Mouse (Mus musculus): ENCODE data around the gene Rhov. TPM values are rescaled to one million over a fixed set of nuclear protein-coding genes. Genes with fewer than 3 reads are reported as not detected.

Gene Rhov
- polyA plus RNA-seq, 1 experiment from 2014 or later, result 53.8 TPM

GRCm38 (mm10) chr2:119250377-119250776, 20.7 kb downstream of the Rhov start:
- no peaks in the 10 kb centered on the region; the same call in 1 of the 2 replicates for H3K4me1 ChIP-seq (ENCODE audit: control insufficient read depth, insufficient read depth, low read length)
- H3K4me2 ChIP-seq (ENCODE audit: low read length), result 0 out of 2 replicates have a peak overlapping the region, but pooled peaks have one; percentile 8
- H3K4me3 ChIP-seq (ENCODE audit: low read depth, low read length), result no peak overlapping the region
- no peak overlapping the region for H3K9ac ChIP-seq (ENCODE audit: low read depth, low read length)
- no peak for ATAC-seq
- no peaks in the 10 kb centered on the region for H3K36me3 ChIP-seq (ENCODE audit: control insufficient read depth, insufficient read depth, low read length)
- peaks cover 3% of the 10 kb centered on the region; the same call in 1 of the 2 replicates for H3K27me3 ChIP-seq (ENCODE audit: control insufficient read depth, insufficient read depth, low read depth, low read length)
- WGBS, result 66% methylated on average over 5 of the region's 5 CpGs
- no peaks in the 10 kb centered on the region for H3K9me3 ChIP-seq (replicated peaks; ENCODE audit: control insufficient read depth, low read length, poor library complexity, severe bottlenecking)
- no peak overlapping the region for H3K27ac ChIP-seq (ENCODE audit: low read length)

DNA sequence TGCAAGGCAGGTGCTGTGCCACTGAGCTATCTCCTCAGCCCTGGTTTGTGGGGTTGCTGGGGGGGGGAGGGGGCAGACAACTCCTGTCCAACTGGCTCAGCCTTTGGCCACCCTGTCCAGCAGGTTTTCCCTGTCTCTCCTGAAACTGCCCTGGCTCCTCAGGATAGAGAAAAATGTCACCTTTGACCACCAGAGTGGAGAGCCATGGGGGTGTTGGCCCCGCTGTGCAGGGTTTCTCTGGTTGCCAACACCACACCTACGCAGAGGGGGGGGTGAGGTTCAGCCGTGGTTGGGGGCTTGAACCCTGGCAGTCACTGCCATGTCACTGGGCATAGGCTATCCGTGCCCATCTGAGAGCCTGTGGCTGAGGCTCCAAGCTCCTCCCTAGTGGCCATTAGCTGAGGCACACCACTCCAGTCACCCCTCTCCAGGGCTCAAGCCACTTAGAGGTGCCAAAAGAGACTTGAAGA, 21.4 kb downstream of the Rhov start:
- Histone ChIP-seq H3K27ac (ENCODE audit: low read length) (no peak overlapping the region), H3K9ac (ENCODE audit: low read depth, low read length) (no peak overlapping the region), H3K4me2 (ENCODE audit: low read length) (no peak overlapping the region), H3K27me3 (ENCODE audit: control insufficient read depth, insufficient read depth, low read depth, low read length) (peaks cover 2% of the 10 kb centered on the region; the same call in 1 of the 2 replicates), H3K36me3 (ENCODE audit: control insufficient read depth, insufficient read depth, low read length) (no peaks in the 10 kb centered on the region), H3K4me3 (ENCODE audit: low read depth, low read length) (no peak overlapping the region), H3K9me3 (replicated peaks; ENCODE audit: control insufficient read depth, low read length, poor library complexity, severe bottlenecking) (no peaks in the 10 kb centered on the region), H3K4me1 (ENCODE audit: control insufficient read depth, insufficient read depth, low read length) (no peaks in the 10 kb centered on the region; the same call in 1 of the 2 replicates)
- WGBS, result 68% methylated on average over 4 of the region's 4 CpGs
- ATAC-seq, result peak; percentile 54; the same call in 1 of the 2 replicates

DNA sequence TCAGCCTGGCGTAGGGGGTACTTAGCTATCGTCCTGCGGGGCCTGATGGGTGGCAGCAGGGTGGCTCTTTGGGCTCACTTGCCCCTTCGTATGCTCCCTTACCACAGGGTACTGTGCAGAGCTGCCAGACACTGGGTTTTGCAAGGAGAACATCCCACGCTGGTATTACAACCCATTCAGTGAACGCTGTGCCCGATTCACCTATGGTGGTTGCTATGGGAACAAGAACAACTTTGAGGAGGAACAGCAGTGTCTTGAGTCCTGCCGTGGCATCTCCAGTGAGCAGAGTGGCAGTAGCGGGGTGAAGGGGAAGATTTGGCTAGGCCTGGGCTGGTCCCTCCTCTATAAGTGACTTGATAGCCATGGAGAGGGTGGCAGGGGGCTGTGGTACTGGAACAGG, 23.2 kb downstream of the Rhov start:
- no peak overlapping the region for H3K4me2 ChIP-seq (ENCODE audit: low read length)
- H3K9me3 ChIP-seq (replicated peaks; ENCODE audit: control insufficient read depth, low read length, poor library complexity, severe bottlenecking), result no peaks in the 10 kb centered on the region
- H3K27me3 ChIP-seq (ENCODE audit: control insufficient read depth, insufficient read depth, low read depth, low read length), result no peaks in the 10 kb centered on the region
- H3K9ac ChIP-seq (ENCODE audit: low read depth, low read length), result no peak overlapping the region
- no peak overlapping the region for H3K4me3 ChIP-seq (ENCODE audit: low read depth, low read length)
- no peak overlapping the region for H3K27ac ChIP-seq (ENCODE audit: low read length)
- no peak for ATAC-seq
- H3K4me1 ChIP-seq (ENCODE audit: control insufficient read depth, insufficient read depth, low read length), result no peaks in the 10 kb centered on the region; the same call in 1 of the 2 replicates
- WGBS, result 80% methylated on average over 9 of the region's 9 CpGs
- H3K36me3 ChIP-seq (ENCODE audit: control insufficient read depth, insufficient read depth, low read length), result no peaks in the 10 kb centered on the region

DNA sequence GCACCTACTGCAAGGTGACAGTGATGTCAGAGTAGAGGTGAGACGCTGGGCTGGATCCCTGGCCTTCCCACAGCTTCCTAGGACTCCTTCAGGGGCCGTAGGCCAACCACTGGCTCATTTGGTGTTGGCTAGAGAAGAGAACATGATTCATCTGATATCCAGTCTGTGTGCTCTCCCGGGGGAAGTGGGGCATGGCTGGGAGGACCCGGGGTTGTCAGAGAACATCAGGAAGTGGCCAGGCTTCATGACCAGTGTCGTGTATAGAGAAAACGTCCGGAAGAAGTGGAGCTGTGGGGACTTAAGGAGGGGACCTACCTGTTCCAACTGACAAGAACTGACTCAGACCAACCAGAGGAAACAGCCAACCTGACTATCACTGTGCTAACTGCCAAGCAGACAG, 25.8 kb downstream of the Rhov start:
- Histone ChIP-seq H3K9me3 (replicated peaks; ENCODE audit: control insufficient read depth, low read length, poor library complexity, severe bottlenecking) (no peaks in the 10 kb centered on the region), H3K4me3 (ENCODE audit: low read depth, low read length) (no peak overlapping the region), H3K27me3 (ENCODE audit: control insufficient read depth, insufficient read depth, low read depth, low read length) (no peaks in the 10 kb centered on the region), H3K4me2 (ENCODE audit: low read length) (no peak overlapping the region), H3K9ac (ENCODE audit: low read depth, low read length) (no peak overlapping the region), H3K36me3 (ENCODE audit: control insufficient read depth, insufficient read depth, low read length) (no peaks in the 10 kb centered on the region), H3K4me1 (ENCODE audit: control insufficient read depth, insufficient read depth, low read length) (no peaks in the 10 kb centered on the region), H3K27ac (ENCODE audit: low read length) (no peak overlapping the region)
- 91% methylated on average over 7 of the region's 7 CpGs for WGBS
- ATAC-seq, result no peak

GRCm38 (mm10) chr2:119242548-119242947, 28.5 kb downstream of the Rhov start:
- no peak overlapping the region for H3K27ac ChIP-seq (ENCODE audit: low read length)
- H3K4me1 ChIP-seq (ENCODE audit: control insufficient read depth, insufficient read depth, low read length), result peaks cover 3% of the 10 kb centered on the region; the same call in 1 of the 2 replicates
- 86% methylated on average over 9 of the region's 9 CpGs for WGBS
- no peak overlapping the region for H3K4me3 ChIP-seq (ENCODE audit: low read depth, low read length)
- H3K4me2 ChIP-seq (ENCODE audit: low read length), result no peak overlapping the region
- H3K27me3 ChIP-seq (ENCODE audit: control insufficient read depth, insufficient read depth, low read depth, low read length), result peaks cover 23% of the 10 kb centered on the region
- H3K9me3 ChIP-seq (replicated peaks; ENCODE audit: control insufficient read depth, low read length, poor library complexity, severe bottlenecking), result no peaks in the 10 kb centered on the region
- no peak for ATAC-seq
- H3K36me3 ChIP-seq (ENCODE audit: control insufficient read depth, insufficient read depth, low read length), result no peaks in the 10 kb centered on the region
- no peak overlapping the region for H3K9ac ChIP-seq (ENCODE audit: low read depth, low read length)

DNA sequence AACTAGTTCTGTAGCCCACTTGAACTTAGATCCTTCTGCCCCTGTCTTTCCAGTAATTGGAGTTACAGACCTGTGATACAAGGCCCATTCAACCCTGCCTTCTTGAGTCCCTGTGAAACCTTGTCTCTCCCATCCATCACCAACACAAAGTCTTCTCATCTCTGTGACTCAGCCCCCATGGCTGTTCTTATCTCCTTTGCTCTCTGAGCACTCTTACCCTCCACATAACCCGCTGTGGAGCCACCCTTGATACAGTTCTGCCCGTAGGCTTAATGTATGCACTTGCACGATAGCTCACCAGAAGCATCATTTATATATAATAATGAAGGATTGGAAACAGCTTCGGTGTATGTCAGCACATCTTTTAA, 30.3 kb downstream of the Rhov start:
- H3K27me3 ChIP-seq (ENCODE audit: control insufficient read depth, insufficient read depth, low read depth, low read length), result peaks cover 40% of the 10 kb centered on the region
- no peak overlapping the region for H3K9ac ChIP-seq (ENCODE audit: low read depth, low read length)
- no peak for ATAC-seq
- no peak overlapping the region for H3K27ac ChIP-seq (ENCODE audit: low read length)
- no peaks in the 10 kb centered on the region for H3K36me3 ChIP-seq (ENCODE audit: control insufficient read depth, insufficient read depth, low read length)
- H3K4me1 ChIP-seq (ENCODE audit: control insufficient read depth, insufficient read depth, low read length), result peaks cover 11% of the 10 kb centered on the region; the same call in 1 of the 2 replicates
- no peak overlapping the region for H3K4me2 ChIP-seq (ENCODE audit: low read length)
- 89% methylated on average over 4 of the region's 4 CpGs for WGBS
- H3K9me3 ChIP-seq (replicated peaks; ENCODE audit: control insufficient read depth, low read length, poor library complexity, severe bottlenecking), result no peaks in the 10 kb centered on the region
- H3K4me3 ChIP-seq (ENCODE audit: low read depth, low read length), result no peak overlapping the region

- H3K9me3 ChIP-seq (replicated peaks; ENCODE audit: control insufficient read depth, low read length, poor library complexity, severe bottlenecking), result no peaks in the 10 kb centered on the region
- peaks cover 11% of the 10 kb centered on the region; the same call in 1 of the 2 replicates for H3K4me1 ChIP-seq (ENCODE audit: control insufficient read depth, insufficient read depth, low read length)
- no peak for ATAC-seq
- H3K4me3 ChIP-seq (ENCODE audit: low read depth, low read length), result no peak overlapping the region
- peaks cover 46% of the 10 kb centered on the region for H3K27me3 ChIP-seq (ENCODE audit: control insufficient read depth, insufficient read depth, low read depth, low read length)
- H3K9ac ChIP-seq (ENCODE audit: low read depth, low read length), result no peak overlapping the region
- no peak overlapping the region for H3K4me2 ChIP-seq (ENCODE audit: low read length)
- H3K36me3 ChIP-seq (ENCODE audit: control insufficient read depth, insufficient read depth, low read length), result no peaks in the 10 kb centered on the region
- H3K27ac ChIP-seq (ENCODE audit: low read length), result no peak overlapping the region
- WGBS, result 77% methylated on average over 4 of the region's 4 CpGs
Measured at GRCm38 (mm10) chr2:119240075-119240818, 30.8 kb downstream of the Rhov start.

DNA sequence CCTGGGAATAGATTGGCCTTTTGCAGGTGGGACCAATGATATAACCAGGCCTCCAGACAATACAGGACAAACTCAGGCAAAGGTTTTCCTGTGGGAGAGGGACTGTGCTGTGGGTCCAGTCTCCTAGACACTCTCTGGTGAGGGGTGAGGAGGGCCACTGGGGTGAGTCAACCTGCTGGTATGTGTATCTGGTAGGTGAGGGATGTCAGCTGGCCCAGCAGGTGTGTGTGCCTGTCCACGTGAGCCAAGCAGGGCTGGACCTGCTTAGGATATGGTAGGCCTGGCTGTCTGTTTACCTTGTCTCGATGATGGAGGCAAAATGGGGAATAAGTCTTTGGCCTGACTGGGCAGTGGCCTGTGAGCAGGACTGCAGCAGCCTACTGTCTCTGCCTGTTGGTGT, 32.4 kb downstream of the Rhov start:
- 72% methylated on average over 2 of the region's 2 CpGs for WGBS
- peaks cover 11% of the 10 kb centered on the region; the same call in 1 of the 2 replicates for H3K4me1 ChIP-seq (ENCODE audit: control insufficient read depth, insufficient read depth, low read length)
- H3K9ac ChIP-seq (ENCODE audit: low read depth, low read length), result no peak overlapping the region
- peaks cover 49% of the 10 kb centered on the region for H3K27me3 ChIP-seq (ENCODE audit: control insufficient read depth, insufficient read depth, low read depth, low read length)
- no peak overlapping the region for H3K4me2 ChIP-seq (ENCODE audit: low read length)
- no peaks in the 10 kb centered on the region for H3K9me3 ChIP-seq (replicated peaks; ENCODE audit: control insufficient read depth, low read length, poor library complexity, severe bottlenecking)
- H3K27ac ChIP-seq (ENCODE audit: low read length), result no peak overlapping the region
- no peak overlapping the region for H3K4me3 ChIP-seq (ENCODE audit: low read depth, low read length)
- no peak for ATAC-seq
- no peaks in the 10 kb centered on the region for H3K36me3 ChIP-seq (ENCODE audit: control insufficient read depth, insufficient read depth, low read length)

DNA sequence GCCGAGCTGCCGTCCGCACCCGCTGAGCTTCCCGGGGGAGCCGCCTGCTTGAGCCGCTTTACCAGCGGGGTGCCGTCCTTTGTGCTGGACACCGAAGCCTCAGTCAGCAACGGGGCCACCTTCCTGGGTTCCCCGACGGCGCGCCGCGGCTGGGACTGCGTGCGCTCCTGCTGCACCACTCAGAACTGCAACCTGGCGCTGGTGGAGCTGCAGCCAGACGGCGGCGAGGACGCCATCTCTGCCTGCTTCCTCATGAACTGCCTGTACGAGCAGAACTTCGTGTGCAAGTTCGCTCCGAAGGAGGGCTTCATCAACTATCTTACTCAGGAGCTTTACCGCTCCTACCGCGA, 33.2 kb downstream of the Rhov start:
- Histone ChIP-seq H3K9me3 (replicated peaks; ENCODE audit: control insufficient read depth, low read length, poor library complexity, severe bottlenecking) (no peaks in the 10 kb centered on the region), H3K4me2 (ENCODE audit: low read length) (peak overlapping the region; percentile 55), H3K36me3 (ENCODE audit: control insufficient read depth, insufficient read depth, low read length) (no peaks in the 10 kb centered on the region), H3K4me3 (ENCODE audit: low read depth, low read length) (peak overlapping the region; percentile 35), H3K27ac (ENCODE audit: low read length) (no peak overlapping the region), H3K9ac (ENCODE audit: low read depth, low read length) (peak overlapping the region; percentile 22; the same call in 1 of the 2 replicates), H3K27me3 (ENCODE audit: control insufficient read depth, insufficient read depth, low read depth, low read length) (peaks cover 51% of the 10 kb centered on the region), H3K4me1 (ENCODE audit: control insufficient read depth, insufficient read depth, low read length) (peaks cover 11% of the 10 kb centered on the region; the same call in 1 of the 2 replicates)
- 2% methylated on average over 31 of the region's 31 CpGs for WGBS
- ATAC-seq, result no peak

Measured in midbrain, embryonic 16.5 days (tissue).